Mouse (Mus musculus) lung, postnatal 25 days (tissue): ENCODE measurements at regions not wholly inside any gene's neighbourhood (a gene's known extent, or its start where the extent isn't known, plus 50 kb on each side); places are given as distances from the start of the nearest gene placed in this dataset.

ENCODE experiments used
- DNase-seq: peaks from one replicate; pipeline ENCODE4 v3.0.0; 2022; ENCODE audit warnings: low spot score

DNA sequence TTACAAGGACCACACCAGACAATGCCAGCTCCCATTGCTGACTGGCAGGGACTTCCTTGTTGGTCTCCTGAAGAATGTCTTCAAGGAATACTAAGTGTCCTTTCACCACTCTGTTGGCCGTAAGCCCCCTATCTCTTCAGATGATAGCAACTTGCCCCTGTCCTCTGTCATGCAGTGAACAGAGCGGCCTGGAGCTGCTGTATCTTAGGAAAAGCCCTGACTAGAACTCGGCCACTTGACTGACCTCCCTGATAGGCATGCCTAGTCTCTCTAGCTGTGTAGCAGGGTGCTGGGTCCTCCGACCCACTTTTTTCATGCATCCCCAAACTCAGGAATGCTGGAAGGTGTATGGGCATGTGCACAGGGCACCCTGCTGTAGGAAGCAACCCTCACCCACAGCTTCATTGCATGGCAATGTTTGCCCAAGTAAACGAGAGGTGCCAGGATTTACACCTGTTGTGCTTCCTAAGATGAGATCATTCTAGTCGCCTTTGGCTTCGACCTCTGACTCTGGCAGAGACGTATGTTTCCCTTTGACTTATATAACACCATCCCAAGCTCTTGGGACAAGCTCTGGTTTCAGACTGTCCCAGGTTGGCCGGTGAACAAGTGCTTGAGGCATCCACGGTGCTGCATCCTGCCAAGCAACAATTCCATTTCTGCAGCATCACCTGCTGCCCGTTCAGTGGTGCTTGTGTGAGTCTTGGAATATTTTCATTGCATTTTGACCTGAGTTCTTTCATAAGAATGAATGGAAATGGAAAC is 145.1 kb downstream of the Zfp36l1 start:
- no peak for DNase-seq

- DNase-seq = no peak
These were observed 146.0 kb downstream of the Zfp36l1 start for GRCm38 (mm10) chr12:79966621-79967490.

GRCm38 (mm10) chr12:79966289-79966615 is 146.6 kb downstream of the Zfp36l1 start:
- no peak for DNase-seq

- DNase-seq = no peak
These were observed 147.1 kb downstream of the Zfp36l1 start for GRCm38 (mm10) chr12:79965471-79966288.

DNA sequence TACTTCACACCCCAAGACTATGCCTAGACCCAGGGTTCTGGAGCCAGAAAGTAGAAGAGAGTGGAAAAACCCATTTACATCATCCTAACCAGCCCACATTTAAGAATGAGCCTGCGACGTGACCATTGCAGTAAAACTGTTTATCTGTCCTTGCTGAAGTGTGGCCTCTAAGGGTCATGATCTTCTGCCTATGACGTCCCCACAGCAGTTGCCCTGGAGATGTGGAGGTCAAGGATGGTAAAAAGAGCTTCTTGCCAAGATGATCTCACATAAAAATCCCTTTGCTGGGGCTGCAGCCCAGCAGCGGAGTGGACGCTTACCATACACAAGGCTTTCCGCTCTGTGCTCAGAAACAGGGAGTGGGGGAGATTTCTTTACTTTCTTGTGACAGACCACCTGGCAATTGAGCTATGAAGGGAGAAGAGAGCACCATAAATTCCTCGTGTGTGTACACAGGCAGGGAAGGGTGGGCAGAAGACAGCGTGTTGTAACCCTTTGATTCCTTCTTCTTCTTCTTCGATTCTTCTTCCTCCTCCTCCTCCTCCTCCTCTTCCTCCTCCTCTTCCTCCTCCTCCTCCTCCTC is 149.3 kb downstream of the Zfp36l1 start:
- no peak for DNase-seq

DNA sequence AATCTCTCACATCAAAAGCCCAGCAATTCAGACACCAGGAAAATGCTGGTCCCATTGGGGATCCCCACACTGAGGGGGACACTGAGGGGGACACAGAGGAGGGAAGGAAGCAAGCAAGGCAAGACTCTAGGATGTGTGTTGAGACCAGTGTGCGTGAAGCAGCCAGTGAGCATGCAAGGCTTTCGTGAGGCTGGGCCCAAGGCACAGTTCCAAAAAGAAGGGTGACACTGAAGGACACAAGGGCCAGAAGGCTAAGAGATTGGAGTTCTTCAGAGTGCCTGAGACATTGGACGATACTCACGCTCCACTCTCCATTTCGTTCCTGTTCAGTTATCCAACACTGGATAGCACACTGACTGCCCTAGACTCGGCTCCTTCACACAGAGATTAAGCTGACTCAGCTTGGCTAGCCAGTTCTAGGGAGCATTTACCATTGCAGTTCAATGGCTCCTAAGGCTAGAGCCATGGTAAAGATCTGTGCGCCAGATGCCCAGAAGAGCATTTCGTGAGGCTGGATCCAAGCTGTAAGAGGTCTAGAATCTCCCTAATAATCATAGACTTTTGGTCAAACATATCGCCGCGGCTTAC is 150.1 kb downstream of the Zfp36l1 start:
- no peak for DNase-seq

GRCm38 (mm10) chr12:79961881-79962280 is 150.9 kb downstream of the Zfp36l1 start:
- DNase-seq = no peak

GRCm38 (mm10) chr12:79961076-79961475 is 151.7 kb downstream of the Zfp36l1 start:
- DNase-seq = no peak

GRCm38 (mm10) chr12:79960446-79960845 is 152.4 kb downstream of the Zfp36l1 start:
- DNase-seq = no peak

DNA sequence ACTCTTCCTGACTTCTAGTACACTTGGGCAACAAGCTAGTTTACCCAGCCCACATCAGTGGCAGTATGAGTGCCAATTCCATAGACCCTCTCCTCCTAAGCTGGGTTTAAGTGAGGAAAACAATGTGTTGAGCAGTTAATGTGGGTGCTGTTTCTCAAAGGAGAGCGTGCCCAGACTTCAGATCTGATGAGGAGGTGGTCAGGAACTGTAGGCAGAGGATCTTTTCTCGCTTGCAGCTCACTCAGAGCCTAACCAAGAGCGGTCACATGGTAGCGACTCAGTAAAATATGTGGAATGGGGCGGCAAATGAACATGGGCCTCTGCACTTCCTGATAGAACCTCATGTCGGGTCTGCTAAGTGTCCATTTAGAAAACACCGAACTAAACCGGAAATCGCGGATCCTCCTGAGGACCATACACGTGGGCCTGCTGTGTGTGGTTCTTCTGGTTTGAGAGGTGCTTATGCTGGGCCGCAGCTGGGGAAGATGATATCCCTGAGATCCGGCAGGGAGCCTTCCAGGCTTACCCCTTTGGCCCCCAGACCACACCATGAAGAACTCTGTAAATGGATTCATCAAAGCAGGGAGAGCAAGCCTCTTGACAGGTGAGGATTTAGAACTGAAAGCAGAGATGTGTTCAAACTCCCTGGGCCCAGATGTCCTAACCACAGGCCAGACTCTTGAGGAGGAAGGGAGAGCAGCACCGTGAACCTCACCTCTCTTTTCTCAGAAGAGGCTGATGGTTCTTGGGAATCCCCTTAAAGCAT is 153.1 kb downstream of the Zfp36l1 start:
- no peak for DNase-seq

GRCm38 (mm10) chr12:79957211-79957610 is 155.6 kb downstream of the Zfp36l1 start:
- no peak for DNase-seq

DNA sequence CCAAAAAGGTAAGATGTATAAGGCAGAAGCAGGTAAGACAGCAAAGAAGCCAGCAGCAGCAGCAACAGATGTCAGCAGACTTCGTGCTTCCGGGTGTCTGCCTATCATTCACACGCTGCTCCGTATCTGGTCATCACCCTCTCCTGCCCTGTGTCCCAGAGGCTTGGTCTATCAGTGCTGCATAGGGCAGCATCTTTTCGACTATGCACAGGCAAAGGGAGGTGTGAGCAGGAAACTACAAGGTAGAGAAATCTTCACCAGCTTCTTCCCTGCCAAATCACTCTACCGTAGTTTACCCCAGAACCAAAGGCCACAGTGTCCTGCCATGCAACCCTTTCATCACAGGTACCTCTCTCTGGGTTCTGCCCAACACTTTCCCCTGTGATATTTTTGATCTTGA is 156.5 kb downstream of the Zfp36l1 start:
- DNase-seq = no peak

- DNase-seq = no peak
These were observed 157.3 kb downstream of the Zfp36l1 start for GRCm38 (mm10) chr12:79955501-79955900.

DNA sequence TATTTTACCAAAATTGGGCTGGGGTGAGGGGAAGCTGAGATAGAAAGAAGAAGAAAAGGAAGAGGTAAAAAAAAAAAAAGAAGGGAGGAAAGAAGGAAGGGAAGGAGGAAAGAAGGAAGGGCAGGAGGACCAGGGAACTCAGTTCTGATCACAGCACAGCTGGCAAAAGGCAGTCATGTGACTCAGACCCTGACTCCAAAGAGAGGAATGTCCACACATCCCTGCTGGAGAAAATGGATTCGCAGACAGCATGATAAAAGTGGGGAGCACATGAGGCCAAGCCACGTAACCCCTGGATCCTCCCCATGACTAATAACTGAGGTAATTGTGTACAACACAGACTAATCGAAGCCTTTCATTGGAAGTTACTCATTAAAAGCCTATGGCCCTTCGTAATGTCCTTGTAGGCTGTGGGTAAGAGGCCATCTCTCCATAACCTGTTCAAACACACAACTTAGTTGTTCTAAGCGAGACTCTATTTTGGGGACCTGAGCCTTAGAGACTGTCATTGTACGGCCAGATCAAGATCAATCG is 162.2 kb downstream of the Zfp36l1 start:
- no peak for DNase-seq

DNA sequence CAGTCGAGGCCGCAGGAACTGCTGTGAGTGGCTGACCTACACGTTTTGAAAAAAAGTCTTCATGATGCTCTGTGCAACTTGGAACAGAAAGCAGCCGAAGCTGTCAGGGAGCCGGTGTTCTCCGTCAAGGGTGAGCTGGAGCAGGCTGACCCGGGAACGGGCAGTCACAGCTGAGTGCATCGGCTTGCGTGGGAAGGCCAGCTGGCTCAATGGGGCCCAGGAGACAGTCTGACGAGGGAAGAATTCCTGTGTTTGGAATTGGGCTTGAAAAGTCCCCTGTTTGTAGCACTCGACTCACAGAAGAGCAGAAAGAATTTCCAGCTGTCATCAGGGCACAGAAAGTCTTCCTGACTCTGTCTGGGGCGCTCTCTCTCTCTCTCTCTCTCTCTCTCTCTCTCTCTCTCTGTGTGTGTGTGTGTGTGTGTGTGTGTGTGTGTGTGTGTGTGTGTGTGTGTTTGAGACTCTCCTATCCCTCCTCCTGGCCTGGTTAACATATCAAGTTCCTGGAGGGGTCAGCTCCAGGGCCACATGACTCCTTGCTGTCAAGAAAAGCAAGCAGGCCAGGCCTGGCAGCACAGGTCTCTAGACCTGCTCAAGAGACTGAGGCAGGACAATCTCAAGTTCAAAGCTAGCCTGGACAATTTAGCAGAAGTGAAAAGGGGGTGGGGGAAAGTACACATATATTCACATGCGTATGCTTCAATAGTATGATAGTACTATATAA is 163.6 kb downstream of the Zfp36l1 start:
- peak; percentile 72 for DNase-seq

- DNase-seq = no peak
These were observed 165.2 kb downstream of the Zfp36l1 start for GRCm38 (mm10) chr12:79947574-79947973.

GRCm38 (mm10) chr12:79946777-79947176 is 166.0 kb downstream of the Zfp36l1 start:
- DNase-seq = no peak

- DNase-seq = no peak
These were observed 166.9 kb downstream of the Zfp36l1 start for GRCm38 (mm10) chr12:79945899-79946298.

- peak; percentile 79 for DNase-seq
These were observed 167.9 kb downstream of the Zfp36l1 start for GRCm38 (mm10) chr12:79944714-79945493.
